Mouse (Mus musculus) heart, adult 2 months (tissue): Measurements from ENCODE around the gene 2310007B03Rik.

Experiments used
- CTCF ChIP-seq: fragments of 200-600 bp; IDR thresholded peaks from 2 replicates; pipeline ENCODE4 v1.8.1; 2022; ENCODE audit warnings: antibody characterized with exemption, mild to moderate bottlenecking, moderate library complexity
- POLR2A ChIP-seq: fragments of 200-500 bp; IDR thresholded peaks from 2 replicates; pipeline ENCODE4 v1.6.1; 2011; ENCODE audit warnings: mild to moderate bottlenecking, low read depth, low read length, control low read depth; ENCODE audit not compliant: insufficient read depth

DNA sequence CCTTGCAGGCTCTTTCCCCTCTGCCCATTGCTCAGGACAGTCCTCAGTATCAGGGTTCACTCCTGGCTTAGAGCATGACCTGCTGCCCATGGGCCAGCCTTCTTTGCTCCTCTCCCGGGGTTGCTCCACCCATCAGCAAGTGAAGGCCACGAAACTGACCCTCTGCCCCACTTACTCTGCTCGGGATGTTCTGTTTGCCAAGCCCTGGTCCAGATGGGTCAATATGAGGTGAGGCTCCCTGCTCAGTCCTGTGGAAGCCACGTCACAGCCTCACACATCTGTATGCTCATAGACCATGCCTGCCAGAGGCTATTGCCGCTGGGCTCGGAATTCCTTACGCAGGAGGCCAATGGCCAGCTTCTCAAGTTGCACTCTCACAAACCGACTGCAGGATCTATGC is 32.5 kb downstream of the 2310007B03Rik start:
- TF ChIP-seq CTCF = no peak
- TF ChIP-seq POLR2A = no peak
